Mouse (Mus musculus) natural killer cell, adult 2 months (primary cell): ENCODE results near the gene Rhoa.
"Not testable (repeated sequence)": the region's sequence is repeated elsewhere in the genome, so short reads cannot be mapped to it uniquely, and the experiment has no call there.

Experiments used
- DNase-seq, 2 experiments: peaks; one replicate each; pipeline ENCODE4 v3.0.0; 2022; ENCODE audit warnings: low spot score in 2 of 2

The Rhoa gene

GRCm38 (mm10) chr9:108305629-108306520 lies at the start of gene Rhoa, which contains the start of gene Tcta:
Gene Rhoa, plus strand, starts transcription at chr9:108306129.
Gene Tcta, minus strand, starts transcription at chr9:108306160.
- DNase-seq = peak; percentile 99

- no peak for DNase-seq
Measured at GRCm38 (mm10) chr9:108260526-108260925, 45.4 kb upstream of the Rhoa start.

- no peak for DNase-seq
Measured at GRCm38 (mm10) chr9:108261865-108262264, 44.1 kb upstream of the Rhoa start.

GRCm38 (mm10) chr9:108262494-108263049 lies 43.4 kb upstream of the Rhoa start:
- no peak for DNase-seq

- DNase-seq = peak in 1 of 2 experiments; percentile 12
Measured at GRCm38 (mm10) chr9:108263131-108263681, 42.7 kb upstream of the Rhoa start.

- peak; percentile 97 to 98 for DNase-seq
Measured at GRCm38 (mm10) chr9:108263690-108264190, 42.2 kb upstream of the Rhoa start, which contains the start of gene Dag1. Gene Dag1, minus strand, starts transcription at chr9:108263958.

- DNase-seq = no peak
Measured at GRCm38 (mm10) chr9:108264191-108264921, 41.6 kb upstream of the Rhoa start.

GRCm38 (mm10) chr9:108266261-108266935 lies 39.5 kb upstream of the Rhoa start:
- peak in 1 of 2 experiments; percentile 21 for DNase-seq

GRCm38 (mm10) chr9:108267691-108268090 lies 38.2 kb upstream of the Rhoa start:
- DNase-seq = no peak

GRCm38 (mm10) chr9:108268701-108269100 lies 37.2 kb upstream of the Rhoa start:
- not testable (repeated sequence) for DNase-seq

- DNase-seq = no peak
Measured at GRCm38 (mm10) chr9:108271941-108272340, 34.0 kb upstream of the Rhoa start.

- DNase-seq = no peak
Measured at GRCm38 (mm10) chr9:108272691-108273090, 33.2 kb upstream of the Rhoa start.

GRCm38 (mm10) chr9:108273485-108273884 lies 32.4 kb upstream of the Rhoa start:
- no peak for DNase-seq

GRCm38 (mm10) chr9:108274476-108275330 lies 31.2 kb upstream of the Rhoa start:
- no peak for DNase-seq

- DNase-seq = no peak
Measured at GRCm38 (mm10) chr9:108275331-108275659, 30.6 kb upstream of the Rhoa start.

- peak; percentile 23 to 59 for DNase-seq
Measured at GRCm38 (mm10) chr9:108278697-108279450, 27.1 kb upstream of the Rhoa start.

- no peak for DNase-seq
Measured at GRCm38 (mm10) chr9:108280071-108280828, 25.7 kb upstream of the Rhoa start.

- peak; percentile 57 to 74 for DNase-seq
Measured at GRCm38 (mm10) chr9:108284410-108284809, 21.5 kb upstream of the Rhoa start.
